Comparison of ENCODE assay signal across 9 mouse cellular contexts in genomic region chr15:81272305-81273053, GRCm38 (mm10). TPM values are rescaled to one million over a fixed set of nuclear protein-coding genes. Genes with fewer than 3 reads are reported as not detected.
DNase-seq lines count a peak whose midpoint lies in the region; ATAC-seq and TF ChIP-seq lines count a peak whose summit lies in the region.
"Had no signal": no experiment of that assay in that cellular context is flagged by ENCODE, and none has a peak within 500 bp of the region (broad histone marks: within the 10 kb centered on the region; RNA-seq: fewer than 3 reads in every experiment).

No protein-coding gene starts in this region.

- 29% methylated on average over 13 of the region's 13 CpGs for WGBS in liver, postnatal 0 days (ENCODE audit: insufficient replicate concordance)
- WGBS in liver, embryonic 11.5 days: 24% methylated on average over 13 of the region's 13 CpGs
- 15% methylated on average over 13 of the region's 13 CpGs for WGBS in stomach, embryonic 16.5 days

- H3K27ac ChIP-seq in liver, postnatal 0 days (ENCODE audit: low read depth): peak overlapping the region; percentile 8; the same call in 1 of the 2 replicates
- H3K27ac ChIP-seq in liver, embryonic 11.5 days (ENCODE audit: low read depth, low read length): no peak overlapping the region
- no peak overlapping the region for H3K27ac ChIP-seq in stomach, embryonic 16.5 days (ENCODE audit: low read length)

- TF ChIP-seq EP300 in liver, postnatal 0 days (IDR thresholded peaks at IDR 0.05; ENCODE audit: low read depth): no peak

- ATAC-seq in liver, postnatal 0 days: peak; percentile 54; the same call in 1 of the 2 replicates
- no peak for ATAC-seq in liver, embryonic 11.5 days (replicated peaks; ENCODE audit: low FRiP score)
- no peak for ATAC-seq in stomach, embryonic 16.5 days (ENCODE audit: insufficient read depth, low FRiP score)

- peak overlapping the region; percentile 30 for H3K4me2 ChIP-seq in liver, postnatal 0 days (ENCODE audit: low read depth, low read length)
- H3K4me2 ChIP-seq in liver, embryonic 11.5 days: no peak overlapping the region
- no peak overlapping the region for H3K4me2 ChIP-seq in stomach, embryonic 16.5 days (ENCODE audit: low read depth, low read length)

- no peaks in the 10 kb centered on the region for H3K27me3 ChIP-seq in liver, postnatal 0 days (ENCODE audit: insufficient read depth, low read length)
- no peaks in the 10 kb centered on the region for H3K27me3 ChIP-seq in liver, embryonic 11.5 days (replicated peaks; ENCODE audit: control insufficient read depth, insufficient read depth, low read length)
- 0 out of 2 replicates have a peak, but pooled peaks cover 3% of the 10 kb centered on the region for H3K27me3 ChIP-seq in stomach, embryonic 16.5 days (ENCODE audit: control insufficient read depth, insufficient read depth, low read length)

- H3K9me3 ChIP-seq in liver, postnatal 0 days (ENCODE audit: low read length): no peaks in the 10 kb centered on the region
- no peaks in the 10 kb centered on the region for H3K9me3 ChIP-seq in liver, embryonic 11.5 days (ENCODE audit: control insufficient read depth, low read length)
- no peaks in the 10 kb centered on the region for H3K9me3 ChIP-seq in stomach, embryonic 16.5 days (replicated peaks; ENCODE audit: control insufficient read depth, low read length)

- H3K4me1 ChIP-seq in liver, postnatal 0 days (ENCODE audit: insufficient read depth): peaks cover 10% of the 10 kb centered on the region
- H3K4me1 ChIP-seq in liver, embryonic 11.5 days (replicated peaks; ENCODE audit: control insufficient read depth, insufficient read depth, low read length): no peaks in the 10 kb centered on the region
- H3K4me1 ChIP-seq in stomach, embryonic 16.5 days (ENCODE audit: control insufficient read depth, insufficient read depth, low read length): peaks cover 3% of the 10 kb centered on the region; the same call in 1 of the 2 replicates

- no peak for TF ChIP-seq CTCF in liver, postnatal 0 days (IDR thresholded peaks at IDR 0.05; ENCODE audit: low read depth)

- DNase-seq in liver, postnatal 0 days: no peak
- DNase-seq in liver, embryonic 11.5 days (ENCODE audit: low spot score): no peak
- DNase-seq in cerebellum, postnatal 10 days: peak; percentile 75 to 82
- DNase-seq in heart, adult 8-10 months (ENCODE audit: low spot score): peak; percentile 29
- peak; percentile 44 for DNase-seq in kidney, adult 9 months
- peak; percentile 19 for DNase-seq in lung, postnatal 25 days (ENCODE audit: low spot score)
- no peak for DNase-seq in spleen, postnatal 10 days (ENCODE audit: low spot score in 2 of 2)

- no peak overlapping the region for H3K4me3 ChIP-seq in liver, postnatal 0 days (ENCODE audit: low read depth, low read length)
- H3K4me3 ChIP-seq in liver, embryonic 11.5 days (ENCODE audit: low read depth, low read length): no peak overlapping the region
- H3K4me3 ChIP-seq in stomach, embryonic 16.5 days (replicated peaks; ENCODE audit: low read length): no peak overlapping the region

- H3K9ac ChIP-seq in liver, postnatal 0 days (replicated peaks): no peak overlapping the region
- no peak overlapping the region for H3K9ac ChIP-seq in liver, embryonic 11.5 days (ENCODE audit: low read depth, low read length)
- peak overlapping the region; percentile 38; the same call in 1 of the 2 replicates for H3K9ac ChIP-seq in stomach, embryonic 16.5 days (ENCODE audit: low read length)

- no peaks in the 10 kb centered on the region for H3K36me3 ChIP-seq in liver, postnatal 0 days (replicated peaks; ENCODE audit: insufficient read depth, low read length)
- no peaks in the 10 kb centered on the region for H3K36me3 ChIP-seq in liver, embryonic 11.5 days (ENCODE audit: control insufficient read depth, insufficient read depth, low read length)
- H3K36me3 ChIP-seq in stomach, embryonic 16.5 days (ENCODE audit: control insufficient read depth, insufficient read depth, low read length): no peaks in the 10 kb centered on the region

RNA-seq across cellular contexts. Expression of gene Mchr1, which starts 37.2 kb away (rescaled TPM):
- polyA plus RNA-seq in liver, postnatal 0 days (2015; fragmentation: Nextera tagmentation; extraction: Ambion mirVana): 0.12 and 0.17 TPM in 2 replicates
- 0.12 and 0.29 TPM in 2 replicates for polyA plus RNA-seq in liver, embryonic 11.5 days (2014; fragmentation: Nextera tagmentation; extraction: Ambion mirVana)
- not detected for total RNA-seq in heart, adult 8-10 months (2022)
- polyA plus RNA-seq in stomach, embryonic 16.5 days (2015; fragmentation: Nextera tagmentation; extraction: Ambion mirVana): 1.7 and 2.3 TPM in 2 replicates
- total RNA-seq: hematopoietic stem cell, adult 5-6 weeks had no signal

Comparison
In these comparisons a context has a peak if more than half of its experiments do, and no peak if none do; other contexts are left out.
1. DNase-seq: peak in cerebellum, postnatal 10 days (2 of 2), heart, adult 8-10 months (single experiment), kidney, adult 9 months (single experiment) and lung, postnatal 25 days (single experiment); none in liver, postnatal 0 days (single experiment), liver, embryonic 11.5 days (single experiment) and spleen, postnatal 10 days (0 of 2).